Mouse (Mus musculus) neural tube, embryonic 14.5 days (tissue): ENCODE data around the gene Erf. TPM values are rescaled to one million over a fixed set of nuclear protein-coding genes. Genes with fewer than 3 reads are reported as not detected.
"Not testable (repeated sequence)": the region's sequence is repeated elsewhere in the genome, so short reads cannot be mapped to it uniquely, and the experiment has no call there.

Experiments
- ATAC-seq: fragments of 200-750 bp; cut with Nextera tagmentation; 2 replicates; pipeline ENCODE4 v1.8.0; 2017; ENCODE audit warnings: low read depth, mild to moderate bottlenecking, moderate TSS enrichment, moderate library complexity
- H3K27ac ChIP-seq: fragments of 300-500 bp; sonication (generic); 2 replicates; pipeline ENCODE4 v1.5.1; 2014; ENCODE audit warnings: low read depth, mild to moderate bottlenecking, control low read depth, low read length, moderate library complexity, mixed read lengths
- H3K27me3 ChIP-seq: fragments of 300-500 bp; sonication (generic); 2 replicates; pipeline ENCODE4 v1.6.1; 2014; ENCODE audit warnings: low read length; ENCODE audit not compliant: control insufficient read depth, insufficient read depth
- H3K36me3 ChIP-seq: fragments of 300-500 bp; sonication (generic); 2 replicates; pipeline ENCODE4 v1.6.1; 2014; ENCODE audit warnings: low read length, mixed read lengths; ENCODE audit not compliant: control insufficient read depth, insufficient read depth
- H3K4me1 ChIP-seq: fragments of 300-500 bp; sonication (generic); 2 replicates; pipeline ENCODE4 v1.6.1; 2014; ENCODE audit warnings: low read length; ENCODE audit not compliant: control insufficient read depth, insufficient read depth
- H3K4me2 ChIP-seq: fragments of 300-500 bp; sonication (generic); 2 replicates; pipeline ENCODE4 v1.6.1; 2014; ENCODE audit warnings: mild to moderate bottlenecking, low read depth, low read length, control low read depth
- H3K4me3 ChIP-seq: fragments of 300-500 bp; sonication (generic); 2 replicates; pipeline ENCODE4 v1.5.1; 2014; ENCODE audit warnings: low read depth, low read length, control low read depth, mixed read lengths
- H3K9ac ChIP-seq: fragments of 300-500 bp; sonication (generic); replicated peaks from 2 replicates; pipeline ENCODE4 v1.6.1; 2014; ENCODE audit warnings: low read depth, mild to moderate bottlenecking, control low read depth, low read length, mixed read lengths
- H3K9me3 ChIP-seq: fragments of 300-500 bp; sonication (generic); 2 replicates; pipeline ENCODE4 v1.6.1; 2016; ENCODE audit warnings: low read length; ENCODE audit not compliant: control insufficient read depth
- WGBS: fragments of 180-500 bp; shearing (Covaris S2); extraction: QIAGEN DNeasy Blood & Tissue Kit; methylation state at CpG from one replicate; pipeline ENCODE4 v1.1.7; 2014; 5-methylcytosine and 5-hydroxymethylcytosine counted together
- polyA plus RNA-seq: library from polyadenylated mRNA; unstranded; fragments of >200 nt; fragmentation: Nextera tagmentation; extraction: Ambion mirVana; gene quantifications from 2 replicates; pipeline ENCODE4 v1.2.1, GENCODE M21; 2014

Gene Erf
- polyA plus RNA-seq, 1 experiment from 2014 or later = 4.5 TPM

DNA sequence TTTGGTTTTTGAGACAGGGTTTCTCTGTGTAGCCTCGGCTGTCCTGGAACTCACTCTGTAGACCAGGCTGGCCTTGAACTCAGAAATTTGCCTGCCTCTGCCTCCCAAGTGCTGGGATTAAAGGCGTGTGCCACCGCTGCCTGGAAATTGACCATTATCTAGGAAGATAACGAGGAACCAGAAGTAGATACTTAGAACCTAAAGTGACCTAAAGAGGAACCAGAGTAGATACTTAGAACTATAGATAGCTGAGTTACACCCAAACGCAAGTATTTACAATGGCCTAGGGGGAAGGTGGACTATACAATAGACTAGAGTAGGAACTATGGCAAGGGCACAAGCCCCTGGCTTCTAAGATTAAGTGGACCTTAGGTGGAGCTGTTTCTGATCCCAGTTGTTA lies 15.2 kb upstream of the Erf start:
- H3K27ac ChIP-seq, H3K4me2 ChIP-seq, H3K36me3 ChIP-seq, H3K9me3 ChIP-seq, H3K9ac ChIP-seq, H3K27me3 ChIP-seq, H3K4me3 ChIP-seq, ATAC-seq: not testable (repeated sequence)
- 95% methylated on average over 5 of the region's 5 CpGs for WGBS
- peaks cover 18% of the 10 kb centered on the region; the same call in 1 of the 2 replicates for H3K4me1 ChIP-seq

DNA sequence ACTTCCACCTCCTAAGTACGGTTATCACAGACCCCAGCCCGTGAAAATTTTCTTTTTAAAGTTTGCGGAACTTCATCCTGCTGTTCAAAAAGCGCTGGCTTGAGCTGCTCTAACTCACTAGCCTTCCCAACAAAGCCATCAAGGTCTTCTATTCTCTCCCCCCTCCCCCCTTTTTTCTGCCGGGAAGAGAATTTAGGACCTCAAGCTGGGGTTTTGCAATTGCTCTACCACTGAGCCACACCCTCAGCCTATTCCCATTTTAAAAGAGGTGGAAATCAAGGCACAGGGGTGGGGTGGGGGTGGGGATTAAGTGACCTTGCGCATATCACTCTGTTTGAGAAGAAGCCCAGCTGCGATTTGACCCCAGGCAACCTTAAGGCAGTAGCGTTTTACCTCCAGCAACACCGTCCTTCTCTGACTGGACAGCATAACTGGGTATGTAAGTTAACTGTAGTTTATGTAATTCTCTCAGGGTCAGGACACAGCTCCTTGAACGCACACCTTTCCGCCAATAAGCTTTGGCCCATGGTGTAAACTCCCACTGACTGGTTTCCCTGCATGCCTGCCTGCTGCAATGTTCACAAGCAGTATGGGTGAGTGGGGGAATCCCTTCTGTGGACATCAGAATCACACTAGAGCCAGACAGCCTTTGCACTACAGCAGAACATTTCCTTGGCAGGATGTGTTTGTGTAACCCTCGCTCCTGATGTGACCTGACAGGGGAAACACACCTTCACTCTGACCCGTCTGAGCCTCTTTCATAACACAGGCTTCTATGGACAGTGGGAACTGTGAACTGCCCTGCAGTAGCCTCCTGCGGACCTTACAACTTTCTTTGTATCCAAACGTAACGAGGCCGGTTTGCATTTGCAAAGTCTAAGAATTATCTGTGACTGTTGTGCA lies 13.7 kb upstream of the Erf start:
- H3K9ac ChIP-seq = no peak overlapping the region
- peaks cover 7% of the 10 kb centered on the region; the same call in 1 of the 2 replicates for H3K4me1 ChIP-seq
- WGBS = 25% methylated on average over 17 of the region's 17 CpGs
- H3K27me3 ChIP-seq = no peaks in the 10 kb centered on the region
- no peaks in the 10 kb centered on the region for H3K36me3 ChIP-seq
- no peak for ATAC-seq
- H3K27ac ChIP-seq = no peak overlapping the region
- H3K4me3 ChIP-seq = no peak overlapping the region
- H3K9me3 ChIP-seq = no peaks in the 10 kb centered on the region
- H3K4me2 ChIP-seq = no peak overlapping the region

DNA sequence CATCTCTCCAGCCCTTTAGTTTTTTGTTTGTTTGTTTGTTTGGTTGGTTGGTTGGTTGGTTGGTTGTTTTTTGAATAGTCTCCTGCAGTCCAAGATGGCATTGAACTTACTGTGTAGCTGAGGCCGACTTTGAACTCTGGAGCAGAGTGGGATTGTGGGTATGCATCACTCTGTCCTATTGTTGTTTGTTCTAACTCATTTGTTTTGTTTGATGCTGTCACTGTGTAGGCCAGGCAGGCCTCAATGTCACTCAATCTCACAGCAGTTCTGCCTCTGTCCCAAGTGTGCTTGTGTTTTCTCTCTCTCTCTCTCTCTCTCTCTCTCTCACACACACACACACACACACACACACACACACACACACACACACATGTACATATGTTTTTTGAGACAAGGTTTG lies 11.3 kb upstream of the Erf start:
- Histone ChIP-seq H3K27me3 (no peaks in the 10 kb centered on the region), H3K36me3 (no peaks in the 10 kb centered on the region), H3K9ac (no peak overlapping the region), H3K4me3 (no peak overlapping the region), H3K9me3 (no peaks in the 10 kb centered on the region), H3K4me1 (0 out of 2 replicates have a peak, but pooled peaks cover under 1% of the 10 kb centered on the region), H3K27ac (no peak overlapping the region), H3K4me2 (no peak overlapping the region)
- no peak for ATAC-seq
- WGBS = 75% methylated on average over 1 of the region's 1 CpGs

- H3K4me3 ChIP-seq = peak overlapping the region; percentile 71
- ATAC-seq = no peak
- peak overlapping the region; percentile 70 for H3K27ac ChIP-seq
- H3K9ac ChIP-seq = peak overlapping the region; percentile 48
- WGBS = 9% methylated on average over 8 of the region's 8 CpGs
- no peaks in the 10 kb centered on the region for H3K27me3 ChIP-seq
- H3K36me3 ChIP-seq = no peaks in the 10 kb centered on the region
- H3K4me2 ChIP-seq = peak overlapping the region; percentile 99
- no peaks in the 10 kb centered on the region for H3K9me3 ChIP-seq
- peaks cover 15% of the 10 kb centered on the region for H3K4me1 ChIP-seq
Measured at GRCm38 (mm10) chr7:25251822-25252221, 1.3 kb upstream of the Erf start.

DNA sequence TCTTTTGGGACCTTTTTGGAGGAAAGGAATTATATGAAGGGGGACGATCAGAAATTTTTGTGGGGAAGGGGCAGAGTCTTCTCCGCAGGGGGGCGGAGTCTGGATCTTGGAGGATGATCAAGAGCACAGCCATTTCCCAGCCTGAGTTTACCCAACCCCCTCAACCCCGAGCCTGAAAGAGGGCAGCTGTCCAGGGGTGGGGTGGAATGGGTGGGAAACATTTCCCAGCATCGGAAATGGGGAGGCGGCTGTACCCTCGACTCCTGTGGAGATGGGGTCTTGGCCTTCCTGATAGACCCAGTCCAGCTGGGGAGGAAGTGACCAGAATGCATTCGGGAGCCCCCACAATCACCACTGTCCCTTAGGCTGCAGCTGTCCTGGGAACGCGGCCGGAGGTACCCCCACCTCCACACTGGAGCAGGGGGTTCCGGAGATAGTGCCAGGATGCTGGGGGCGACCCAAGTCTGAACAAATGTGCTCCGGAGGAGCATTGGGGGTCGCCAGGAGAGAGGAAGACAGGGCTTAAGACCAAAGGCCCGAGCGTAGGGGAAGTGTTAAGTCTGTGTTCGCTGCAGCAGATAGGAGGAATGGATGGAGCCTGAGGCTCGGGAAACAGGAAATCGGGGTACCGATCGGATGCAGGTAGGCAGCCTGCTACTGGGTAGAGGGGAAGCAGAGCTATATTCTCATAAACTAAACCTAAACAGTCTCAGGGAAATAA lies 670 bp upstream of the Erf start:
- H3K27ac ChIP-seq = peak overlapping the region; percentile 70
- H3K27me3 ChIP-seq = no peaks in the 10 kb centered on the region
- H3K4me2 ChIP-seq = peak overlapping the region; percentile 99
- H3K4me1 ChIP-seq = peaks cover 20% of the 10 kb centered on the region
- WGBS = 3% methylated on average over 22 of the region's 22 CpGs
- H3K9me3 ChIP-seq = no peaks in the 10 kb centered on the region
- H3K36me3 ChIP-seq = no peaks in the 10 kb centered on the region
- peak overlapping the region; percentile 48 for H3K9ac ChIP-seq
- ATAC-seq = no peak
- H3K4me3 ChIP-seq = peak overlapping the region; percentile 71

GRCm38 (mm10) chr7:25249314-25250140 lies 1.0 kb downstream of the Erf start:
- H3K9ac ChIP-seq = peak overlapping the region; percentile 70
- no peaks in the 10 kb centered on the region for H3K27me3 ChIP-seq
- H3K4me2 ChIP-seq = peak overlapping the region; percentile 99
- peak overlapping the region; percentile 71 for H3K4me3 ChIP-seq
- H3K36me3 ChIP-seq = no peaks in the 10 kb centered on the region
- peak overlapping the region; percentile 87 for H3K27ac ChIP-seq
- no peaks in the 10 kb centered on the region for H3K9me3 ChIP-seq
- H3K4me1 ChIP-seq = peaks cover 21% of the 10 kb centered on the region
- peak; percentile 22 for ATAC-seq
- 2% methylated on average over 34 of the region's 73 CpGs for WGBS

- 0% methylated on average over 25 of the region's 25 CpGs for WGBS
- peak; percentile 11 for ATAC-seq
- H3K4me1 ChIP-seq = peaks cover 21% of the 10 kb centered on the region
Measured at GRCm38 (mm10) chr7:25248846-25249313, 1.7 kb downstream of the Erf start.

DNA sequence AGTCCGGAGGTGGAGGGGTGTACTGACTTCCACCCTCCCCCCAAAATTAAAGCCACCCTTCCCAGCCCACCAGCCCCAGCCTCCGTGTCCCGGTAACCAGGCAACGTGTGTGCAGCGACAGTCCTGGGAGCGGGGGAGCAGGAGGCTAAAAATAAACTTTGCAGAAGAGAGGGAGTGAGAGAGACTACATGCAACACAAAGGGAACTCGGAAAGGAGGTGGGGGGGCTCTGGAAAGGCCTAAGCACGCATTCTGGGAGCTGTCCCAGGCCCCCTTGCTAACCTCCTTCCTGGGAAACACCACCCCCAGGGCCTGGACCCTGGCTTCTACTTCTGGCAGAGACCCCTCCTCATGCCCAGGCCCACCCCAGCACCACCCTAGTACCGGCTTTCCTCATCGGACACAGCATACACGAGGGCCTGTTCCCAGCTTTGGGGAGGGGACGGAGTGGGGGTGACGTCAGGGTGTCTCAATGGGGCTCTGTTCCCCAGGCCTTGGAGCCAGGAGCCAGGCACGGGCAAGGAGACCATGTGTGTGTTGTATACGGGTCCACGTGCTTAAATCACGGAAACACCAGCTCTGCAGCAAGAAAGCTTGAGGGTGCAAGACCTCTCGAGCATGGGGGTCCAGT lies 2.4 kb downstream of the Erf start:
- H3K9ac ChIP-seq = peak overlapping the region; percentile 70; the same call in 1 of the 2 replicates
- peak overlapping the region; percentile 87 for H3K27ac ChIP-seq
- H3K36me3 ChIP-seq = no peaks in the 10 kb centered on the region
- 3% methylated on average over 18 of the region's 18 CpGs for WGBS
- H3K27me3 ChIP-seq = no peaks in the 10 kb centered on the region
- H3K9me3 ChIP-seq = no peaks in the 10 kb centered on the region
- peak; percentile 19; the same call in 1 of the 2 replicates for ATAC-seq
- peak overlapping the region; percentile 71 for H3K4me3 ChIP-seq
- H3K4me1 ChIP-seq = peaks cover 21% of the 10 kb centered on the region
- H3K4me2 ChIP-seq = peak overlapping the region; percentile 99

More at GRCm38 (mm10) chr7:25248846-25249313, 1.7 kb downstream of the Erf start:
- Histone ChIP-seq H3K4me3 (peak overlapping the region; percentile 71), H3K27ac (peak overlapping the region; percentile 87), H3K36me3 (no peaks in the 10 kb centered on the region), H3K4me2 (peak overlapping the region; percentile 99), H3K27me3 (no peaks in the 10 kb centered on the region), H3K9me3 (no peaks in the 10 kb centered on the region), H3K9ac (peak overlapping the region; percentile 70)
